Mouse (Mus musculus) liver, postnatal 0 days (tissue): ENCODE measurements at regions not wholly inside any gene's neighbourhood (a gene's known extent, or its start where the extent isn't known, plus 50 kb on each side); places are given as distances from the start of the nearest gene placed in this dataset.
"Not testable (repeated sequence)": the region's sequence is repeated elsewhere in the genome, so short reads cannot be mapped to it uniquely, and the experiment has no call there.

ENCODE experiments used
- CTCF ChIP-seq: sonication (generic); IDR thresholded peaks from 2 replicates; pipeline ENCODE4 v1.5.1; 2016; ENCODE audit warnings: antibody characterized with exemption, low read depth
- EP300 ChIP-seq: IDR thresholded peaks from 2 replicates; pipeline ENCODE4 v1.6.1; 2016; ENCODE audit warnings: antibody characterized with exemption, low read depth, mild to moderate bottlenecking

DNA sequence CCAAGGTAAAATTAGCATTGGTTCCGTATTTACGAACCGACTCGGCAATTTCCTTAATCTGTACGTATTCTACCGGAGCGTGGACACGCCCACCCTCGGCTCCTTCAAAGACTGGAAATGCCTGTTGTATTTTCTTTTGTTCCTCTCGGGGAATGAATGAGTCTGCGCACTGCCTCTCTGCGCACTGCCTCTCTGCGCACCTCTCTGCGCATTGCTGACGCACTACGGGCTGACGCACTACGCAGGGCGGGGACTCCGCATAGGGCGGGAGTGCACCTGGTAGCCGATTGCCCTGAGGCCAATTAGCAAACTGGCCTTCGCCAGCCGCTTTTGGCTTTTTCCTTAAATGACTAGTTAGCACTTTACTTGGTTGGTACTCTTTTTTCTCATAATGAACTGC is 239.4 kb upstream of the Podxl start:
- TF ChIP-seq CTCF, EP300: not testable (repeated sequence)
